Mouse (Mus musculus): ENCODE data around the gene Gsta3.

Gene Gsta3

DNA sequence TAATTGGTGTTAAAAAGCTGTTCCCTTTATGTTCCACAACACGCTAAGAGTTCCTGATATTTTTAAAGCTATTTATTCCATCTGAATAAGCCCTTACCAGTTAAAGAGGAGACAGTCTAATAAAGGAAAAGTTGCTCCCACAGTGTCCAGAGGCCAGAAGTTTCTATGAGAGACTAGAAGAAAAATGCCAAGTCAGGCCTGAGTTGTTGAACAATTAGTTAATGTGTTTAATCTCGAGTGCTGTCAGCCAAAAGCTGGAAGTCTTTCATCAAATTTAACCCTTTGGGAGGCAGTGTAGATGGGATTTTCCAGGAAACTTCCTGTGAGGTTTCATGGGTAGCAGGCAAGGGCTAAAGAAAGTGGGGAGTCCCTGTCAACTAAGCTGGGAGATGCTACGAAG lies 59.4 kb downstream of the Gsta3 start:
- no peak for DNase-seq (ENCODE audit: low read depth in 1 of 2, low spot score in 2 of 2)

DNA sequence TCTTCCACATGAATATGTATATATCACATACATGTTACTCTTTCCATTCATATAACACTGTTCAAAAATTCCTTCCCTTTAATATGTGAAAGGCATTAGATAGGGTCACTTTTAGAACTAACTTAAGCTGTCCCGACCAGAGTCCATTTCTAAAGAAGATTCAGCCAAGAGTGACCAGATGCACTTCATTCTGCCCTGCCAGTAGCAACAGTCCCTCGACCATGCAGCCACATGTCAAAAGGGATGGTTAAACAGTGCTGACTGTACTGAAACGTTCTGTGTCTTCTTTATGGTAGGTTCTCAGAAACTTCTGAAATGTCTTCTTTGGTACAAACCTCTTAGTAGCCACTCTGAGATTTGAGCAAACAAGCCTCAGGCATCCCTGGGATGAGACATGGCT lies 61.3 kb downstream of the Gsta3 start:
- DNase-seq (ENCODE audit: low read depth in 1 of 2, low spot score in 2 of 2) = no peak

DNA sequence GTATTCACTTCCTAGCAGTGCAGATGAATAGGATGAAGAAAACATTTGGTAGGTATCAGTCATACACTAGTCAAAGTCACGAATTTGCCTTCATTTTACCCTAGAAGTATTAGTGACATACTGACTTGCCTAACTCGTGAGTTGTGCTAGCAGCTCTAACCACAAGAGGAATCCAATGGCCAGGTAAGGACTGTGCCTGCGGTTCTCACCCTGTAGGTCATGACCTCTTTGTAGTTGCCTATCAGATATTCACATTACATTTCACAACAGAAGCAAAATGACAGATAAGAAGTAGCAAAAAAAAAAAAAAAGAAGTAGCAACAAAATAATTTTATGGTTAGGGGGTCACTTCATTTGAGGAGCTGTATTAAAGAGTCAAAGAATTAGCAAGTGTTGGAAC lies 63.8 kb downstream of the Gsta3 start:
- DNase-seq (ENCODE audit: low read depth in 1 of 2, low spot score in 2 of 2) = no peak

DNA sequence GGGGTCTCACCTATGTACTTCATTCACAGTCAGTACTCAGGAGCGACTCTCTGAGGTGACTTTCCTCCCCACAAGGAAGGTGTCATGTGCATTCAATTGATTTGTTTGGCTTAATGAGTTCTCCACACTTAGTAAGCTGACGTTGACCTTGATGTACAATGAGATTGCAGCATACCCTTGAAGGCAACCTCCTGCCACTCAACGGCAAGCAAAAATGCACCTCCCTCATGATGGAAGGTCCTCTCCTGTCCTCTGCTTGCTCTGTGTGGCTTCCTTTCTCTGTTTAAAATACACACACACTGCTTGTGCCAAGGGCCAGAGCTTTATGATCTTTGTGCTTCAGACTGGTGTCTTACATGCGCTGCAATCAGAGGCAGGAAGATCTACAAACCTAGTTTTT lies 64.3 kb downstream of the Gsta3 start:
- DNase-seq (ENCODE audit: low read depth in 1 of 2, low spot score in 2 of 2) = no peak

DNA sequence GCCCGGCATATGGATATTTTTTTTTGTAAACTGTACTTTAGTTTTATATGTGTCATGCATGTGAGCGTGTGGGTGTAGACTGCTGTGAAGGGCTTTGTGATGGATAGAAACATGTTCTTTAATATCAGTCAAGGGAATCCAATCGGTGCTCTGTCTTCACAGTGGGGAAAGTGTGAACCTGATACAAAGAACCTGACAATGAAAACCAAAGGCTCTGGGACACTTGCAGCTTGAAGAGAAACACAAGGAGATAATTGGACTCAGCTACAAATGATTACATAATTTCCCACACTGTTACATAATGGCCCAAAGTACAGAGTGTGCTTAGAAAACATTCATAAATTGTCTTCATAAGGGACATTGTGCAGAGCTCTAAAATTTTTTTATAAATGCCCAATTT lies 65.1 kb downstream of the Gsta3 start:
- no peak for DNase-seq (ENCODE audit: low read depth in 1 of 2, low spot score in 2 of 2)

DNA sequence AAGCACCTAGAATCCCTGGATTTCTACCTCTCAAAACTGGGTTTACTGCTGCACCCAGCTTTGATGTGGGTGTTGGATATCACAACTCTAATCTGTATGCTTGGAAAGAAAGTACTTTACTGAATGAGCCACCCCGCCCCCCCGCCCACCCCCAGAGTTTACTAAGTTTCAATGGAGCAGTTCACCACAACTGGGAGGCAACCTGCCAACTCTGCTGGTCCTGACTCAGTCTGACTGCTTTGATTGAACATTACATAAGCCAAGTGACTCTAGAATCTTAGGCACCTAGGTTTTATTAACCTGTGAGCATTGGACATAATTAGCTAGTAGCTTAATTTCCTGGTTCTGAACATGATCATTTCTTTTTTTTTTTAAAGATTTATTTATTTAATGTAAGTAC lies 73.9 kb downstream of the Gsta3 start:
- no peak for DNase-seq (ENCODE audit: low read depth in 1 of 2, low spot score in 2 of 2)
